Mouse (Mus musculus): ENCODE data around the gene Pitpnm3.

Gene Pitpnm3

GRCm38 (mm10) chr11:72014674-72015073 is 120.9 kb downstream of the Pitpnm3 start:
- DNase-seq, result no peak

DNA sequence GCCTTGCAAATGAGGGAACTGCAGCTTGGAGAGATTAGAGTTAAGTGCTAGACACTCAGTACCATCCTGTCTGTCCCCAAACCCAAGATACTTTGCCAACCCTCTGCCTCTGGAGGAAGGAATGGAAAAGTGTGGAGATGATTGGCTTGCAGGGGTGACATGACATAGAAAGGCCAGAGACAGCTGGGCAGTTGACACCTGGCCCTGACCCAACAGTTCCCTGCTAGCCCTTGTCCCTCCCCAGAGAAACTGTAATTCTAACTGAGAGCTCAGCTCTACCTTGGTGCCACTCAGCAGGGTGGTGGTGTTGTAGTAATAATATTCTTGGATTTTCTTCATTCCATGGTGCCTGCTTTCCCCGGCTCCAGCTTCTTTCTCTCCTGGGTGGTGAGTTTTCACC is 123.6 kb downstream of the Pitpnm3 start:
- no peak for DNase-seq

- DNase-seq, result no peak
These were observed 124.4 kb downstream of the Pitpnm3 start for GRCm38 (mm10) chr11:72010940-72011722.

DNA sequence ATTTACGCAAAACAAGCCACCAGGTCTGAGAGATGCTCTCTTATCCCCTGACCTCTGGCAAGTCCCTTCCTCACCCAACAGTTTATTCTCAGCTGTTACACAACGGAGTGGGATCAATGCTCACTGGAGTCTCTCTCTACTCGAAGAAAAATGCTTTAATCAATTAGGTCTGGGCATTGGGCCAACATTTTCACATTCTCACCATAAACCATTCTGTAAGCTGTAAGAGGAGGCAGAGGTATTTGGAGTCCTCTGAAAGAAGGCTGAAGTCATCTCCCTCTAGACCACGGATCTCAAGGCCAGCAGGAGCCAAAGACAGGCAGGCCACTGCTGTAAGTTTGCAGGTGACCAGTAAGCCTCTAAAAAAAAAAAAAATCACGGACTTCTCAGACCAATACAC is 125.2 kb downstream of the Pitpnm3 start:
- no peak for DNase-seq

- DNase-seq, result no peak
These were observed 130.0 kb downstream of the Pitpnm3 start for GRCm38 (mm10) chr11:72005547-72005946.

- DNase-seq, result no peak
These were observed 132.4 kb downstream of the Pitpnm3 start for GRCm38 (mm10) chr11:72003171-72003570.

- DNase-seq, result no peak
These were observed 133.3 kb downstream of the Pitpnm3 start for GRCm38 (mm10) chr11:72002138-72002853.

DNA sequence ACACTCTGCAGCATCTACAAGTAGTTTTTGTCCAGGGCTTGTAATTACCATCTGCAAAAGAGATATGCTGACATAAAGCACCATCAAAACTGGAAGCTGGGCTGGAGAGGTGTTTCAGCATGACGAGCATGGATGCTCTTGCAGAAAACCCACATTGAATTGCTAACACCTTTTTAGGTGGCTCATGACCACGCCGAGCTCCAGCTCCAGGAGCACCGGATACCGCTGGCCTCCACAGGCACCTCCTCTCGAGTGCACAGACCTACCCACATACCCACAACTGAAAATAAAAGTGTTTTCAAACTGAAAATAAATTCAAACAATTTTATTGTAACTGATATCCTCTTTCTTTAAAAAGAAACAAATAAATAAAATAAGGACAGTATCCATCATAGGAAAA is 135.4 kb downstream of the Pitpnm3 start:
- DNase-seq, result no peak
